Mouse (Mus musculus) neutrophil, adult 5-6 weeks (primary cell): ENCODE measurements around the gene Macf1. TPM values are rescaled to one million over a fixed set of nuclear protein-coding genes. Genes with fewer than 3 reads are reported as not detected.
A peak's percentile ranks its signal among the peaks of the same experiment; 100 is the strongest.
"Not testable (repeated sequence)": the region's sequence is repeated elsewhere in the genome, so short reads cannot be mapped to it uniquely, and the experiment has no call there.

Source experiments
- ATAC-seq: fragments of 151-379, 151-347 bp; 2 replicates; pipeline ENCODE4 v1.8.0; 2017; ENCODE audit warnings: mild to moderate bottlenecking, moderate TSS enrichment; ENCODE audit not compliant: insufficient number of reproducible peaks, poor library complexity, low FRiP score, severe bottlenecking; ENCODE audit errors: extremely low read depth
- total RNA-seq: library from RNA; stranded (forward); fragments of 200-1000 nt; gene quantifications from 2 replicates; pipeline ENCODE4 v1.2.3, GENCODE M21; 2017

Gene Macf1
- total RNA-seq, 1 experiment from 2014 or later: 821 TPM

GRCm38 (mm10) chr4:123572434-123573336 is 111.5 kb downstream of the Macf1 start:
- no peak; the same call in 1 of the 2 replicates for ATAC-seq

- peak; percentile 96 for ATAC-seq
These were observed 112.3 kb downstream of the Macf1 start for GRCm38 (mm10) chr4:123571869-123572268.

- ATAC-seq: no peak
These were observed 118.8 kb downstream of the Macf1 start for GRCm38 (mm10) chr4:123565291-123565861.

- ATAC-seq: peak; percentile 82
These were observed 119.9 kb downstream of the Macf1 start for GRCm38 (mm10) chr4:123564051-123564791.

- no peak for ATAC-seq
These were observed 121.9 kb downstream of the Macf1 start for GRCm38 (mm10) chr4:123562177-123562815.

GRCm38 (mm10) chr4:123560896-123561295 is 123.3 kb downstream of the Macf1 start:
- no peak for ATAC-seq

- ATAC-seq: peak; percentile 81
These were observed 125.7 kb downstream of the Macf1 start for GRCm38 (mm10) chr4:123558496-123558895.

- ATAC-seq: no peak
These were observed 128.9 kb downstream of the Macf1 start for GRCm38 (mm10) chr4:123555251-123555650.

GRCm38 (mm10) chr4:123552689-123553088 is 131.5 kb downstream of the Macf1 start:
- no peak for ATAC-seq

GRCm38 (mm10) chr4:123548317-123548716 is 135.8 kb downstream of the Macf1 start:
- ATAC-seq: no peak

GRCm38 (mm10) chr4:123543691-123544090 is 140.5 kb downstream of the Macf1 start:
- no peak for ATAC-seq

GRCm38 (mm10) chr4:123535271-123535670 is 148.9 kb downstream of the Macf1 start:
- ATAC-seq: peak; percentile 75; the same call in 1 of the 2 replicates

GRCm38 (mm10) chr4:123532001-123532400 is 152.2 kb downstream of the Macf1 start:
- no peak for ATAC-seq

GRCm38 (mm10) chr4:123530976-123531375 is 153.2 kb downstream of the Macf1 start:
- no peak for ATAC-seq

GRCm38 (mm10) chr4:123529230-123529629 is 154.9 kb downstream of the Macf1 start:
- ATAC-seq: 0 out of 2 replicates have a peak, but pooled peaks have one; percentile 30

- ATAC-seq: no peak
These were observed 156.6 kb downstream of the Macf1 start for GRCm38 (mm10) chr4:123527607-123528010.

GRCm38 (mm10) chr4:123526779-123527280 is 157.3 kb downstream of the Macf1 start:
- no peak for ATAC-seq

- ATAC-seq: no peak
These were observed 159.4 kb downstream of the Macf1 start for GRCm38 (mm10) chr4:123524746-123525145.

GRCm38 (mm10) chr4:123520123-123520522 is 164.0 kb downstream of the Macf1 start:
- not testable (repeated sequence) for ATAC-seq
